Mouse (Mus musculus): ENCODE measurements around the gene Rasgrf2. TPM values are rescaled to one million over a fixed set of nuclear protein-coding genes. Genes with fewer than 3 reads are reported as not detected.

Rasgrf2 gene
- polyA plus RNA-seq, 1 experiment from 2014 or later, result not detected

DNA sequence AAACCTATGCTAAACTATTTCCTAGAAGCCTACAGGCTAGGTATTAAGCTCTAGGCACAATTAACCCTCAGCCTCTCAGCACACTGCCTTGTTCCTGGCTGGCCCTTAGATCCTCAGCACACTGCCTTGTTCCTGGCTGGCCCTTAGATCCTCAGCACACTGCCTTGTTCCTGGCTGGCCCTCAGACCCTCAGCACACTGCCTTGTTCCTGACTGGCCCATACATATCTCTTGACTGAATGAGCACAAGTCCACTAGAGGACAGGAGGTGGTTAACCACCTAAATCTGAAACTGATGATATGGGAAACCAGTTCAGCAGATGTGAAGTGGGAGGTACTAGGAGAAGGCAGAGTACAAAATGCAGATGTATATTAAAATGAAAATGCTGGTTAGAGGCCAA lies 219.8 kb downstream of the Rasgrf2 start:
- Histone ChIP-seq H3K4me2 (no peak overlapping the region), H3K36me3 (ENCODE audit: insufficient read depth) (no peaks in the 10 kb centered on the region), H3K4me1 (ENCODE audit: insufficient read depth) (no peaks in the 10 kb centered on the region), H3K27ac (ENCODE audit: low read depth) (no peak overlapping the region), H3K4me3 (ENCODE audit: low read depth, low read length) (no peak overlapping the region), H3K27me3 (ENCODE audit: insufficient read depth, low read length) (no peaks in the 10 kb centered on the region), H3K9ac (no peak overlapping the region), H3K9me3 (ENCODE audit: low read depth, low read length) (no peaks in the 10 kb centered on the region)
- peak; percentile 25; the same call in 1 of the 2 replicates for ATAC-seq (ENCODE audit: insufficient read depth)
- no peak for TF ChIP-seq CTCF (IDR thresholded peaks at IDR 0.05; ENCODE audit: low read depth)
- DNase-seq, result no peak

DNA sequence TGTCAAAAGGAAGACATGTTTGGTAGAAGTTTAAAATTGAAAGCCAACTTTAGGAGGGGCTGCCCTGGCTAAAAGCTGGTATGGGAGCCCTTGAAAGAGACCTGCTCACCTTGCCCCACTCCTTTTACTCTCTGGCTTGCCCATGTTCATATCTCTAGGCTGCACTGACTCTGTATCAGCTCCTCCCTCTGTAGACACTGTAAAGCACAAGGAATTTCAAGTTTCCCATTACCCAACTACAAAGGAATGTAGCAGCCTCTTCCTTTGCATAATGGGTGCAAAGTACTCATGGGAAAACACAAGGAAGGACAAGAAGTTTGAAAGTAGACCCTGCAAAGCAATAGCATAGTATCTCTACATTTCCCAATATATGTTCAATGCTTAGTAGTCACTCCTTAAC lies 220.2 kb downstream of the Rasgrf2 start:
- Histone ChIP-seq H3K4me3 (ENCODE audit: low read depth, low read length) (no peak overlapping the region), H3K4me2 (no peak overlapping the region), H3K27me3 (ENCODE audit: insufficient read depth, low read length) (no peaks in the 10 kb centered on the region), H3K36me3 (ENCODE audit: insufficient read depth) (no peaks in the 10 kb centered on the region), H3K4me1 (ENCODE audit: insufficient read depth) (no peaks in the 10 kb centered on the region), H3K9me3 (ENCODE audit: low read depth, low read length) (no peaks in the 10 kb centered on the region), H3K9ac (no peak overlapping the region), H3K27ac (ENCODE audit: low read depth) (no peak overlapping the region)
- peak; percentile 70; the same call in 1 of the 2 replicates for ATAC-seq (ENCODE audit: insufficient read depth)
- peak; percentile 47 for DNase-seq
- TF ChIP-seq CTCF (IDR thresholded peaks at IDR 0.05; ENCODE audit: low read depth), result no peak

DNA sequence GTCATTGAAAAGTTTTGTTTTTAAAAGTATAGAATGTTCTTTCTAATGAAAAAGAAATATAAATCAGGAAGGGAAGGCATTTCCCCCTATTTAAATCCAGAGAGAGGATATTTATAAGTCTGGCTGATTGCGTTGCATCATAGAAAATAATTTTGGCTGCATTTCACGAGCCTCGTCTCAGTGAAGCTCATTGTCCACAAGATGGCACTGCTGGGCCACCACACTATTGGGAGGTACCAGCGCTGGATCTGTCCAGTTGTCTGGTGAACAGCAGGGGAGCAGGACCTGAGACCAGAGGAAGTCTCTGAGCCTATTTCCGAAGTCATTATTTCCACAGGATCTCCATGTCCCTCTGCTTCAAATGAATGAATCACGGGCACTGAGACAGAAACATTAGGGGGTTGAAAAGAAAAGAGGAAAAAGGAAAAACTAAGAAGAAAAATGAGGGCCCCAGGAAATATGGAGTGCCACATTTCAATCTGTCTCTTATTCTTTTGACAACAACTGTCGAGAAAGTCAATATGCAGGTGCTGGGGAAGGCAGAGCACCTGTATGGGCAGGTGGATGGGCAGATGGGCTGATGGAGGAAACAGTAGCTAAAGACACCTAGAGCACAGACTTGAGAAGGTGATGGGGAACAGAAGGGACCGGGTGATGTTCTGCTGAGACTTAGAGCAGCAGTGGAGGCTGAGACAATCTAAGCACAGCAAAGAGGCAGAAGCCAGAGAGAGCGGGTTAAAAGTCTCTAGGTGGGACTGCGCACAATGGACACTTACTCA lies 223.1 kb downstream of the Rasgrf2 start:
- Histone ChIP-seq H3K4me2 (no peak overlapping the region), H3K9me3 (ENCODE audit: low read depth, low read length) (no peaks in the 10 kb centered on the region), H3K4me1 (ENCODE audit: insufficient read depth) (no peaks in the 10 kb centered on the region), H3K4me3 (ENCODE audit: low read depth, low read length) (no peak overlapping the region), H3K36me3 (ENCODE audit: insufficient read depth) (no peaks in the 10 kb centered on the region), H3K9ac (no peak overlapping the region), H3K27me3 (ENCODE audit: insufficient read depth, low read length) (no peaks in the 10 kb centered on the region), H3K27ac (ENCODE audit: low read depth) (no peak overlapping the region)
- peak; percentile 88; the same call in 1 of the 2 replicates for ATAC-seq (ENCODE audit: insufficient read depth)
- peak; percentile 93 for TF ChIP-seq CTCF (IDR thresholded peaks at IDR 0.05; ENCODE audit: low read depth)
- WGBS, result 39% methylated on average over 10 of the region's 10 CpGs
- peak; percentile 96 for DNase-seq

DNA sequence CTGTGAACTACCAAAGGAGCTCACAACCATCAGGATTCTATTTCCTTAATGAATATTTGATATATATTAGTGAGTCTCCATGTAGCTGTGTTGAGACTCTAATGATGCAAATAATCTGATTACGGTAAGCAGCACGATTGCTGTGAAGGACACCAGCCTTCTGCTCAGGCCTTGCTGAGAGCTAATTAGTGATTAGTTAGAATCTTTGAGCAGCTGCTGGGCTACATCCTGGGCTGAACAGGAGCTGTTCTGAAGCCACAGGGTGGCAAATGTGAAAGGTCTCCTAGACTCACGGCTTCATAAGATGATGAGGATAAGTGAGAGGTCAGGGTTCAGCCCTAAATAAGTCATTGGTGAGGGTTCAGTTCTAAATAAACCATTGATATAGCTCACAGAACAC lies 225.1 kb downstream of the Rasgrf2 start:
- no peak for DNase-seq
- H3K9ac ChIP-seq, result no peak overlapping the region
- no peaks in the 10 kb centered on the region for H3K4me1 ChIP-seq (ENCODE audit: insufficient read depth)
- no peak for TF ChIP-seq CTCF (IDR thresholded peaks at IDR 0.05; ENCODE audit: low read depth)
- H3K9me3 ChIP-seq (ENCODE audit: low read depth, low read length), result no peaks in the 10 kb centered on the region
- 62% methylated on average over 3 of the region's 3 CpGs for WGBS
- H3K27me3 ChIP-seq (ENCODE audit: insufficient read depth, low read length), result no peaks in the 10 kb centered on the region
- no peak overlapping the region for H3K4me3 ChIP-seq (ENCODE audit: low read depth, low read length)
- ATAC-seq (ENCODE audit: insufficient read depth), result no peak
- H3K4me2 ChIP-seq, result no peak overlapping the region
- H3K27ac ChIP-seq (ENCODE audit: low read depth), result no peak overlapping the region
- no peaks in the 10 kb centered on the region for H3K36me3 ChIP-seq (ENCODE audit: insufficient read depth)

DNA sequence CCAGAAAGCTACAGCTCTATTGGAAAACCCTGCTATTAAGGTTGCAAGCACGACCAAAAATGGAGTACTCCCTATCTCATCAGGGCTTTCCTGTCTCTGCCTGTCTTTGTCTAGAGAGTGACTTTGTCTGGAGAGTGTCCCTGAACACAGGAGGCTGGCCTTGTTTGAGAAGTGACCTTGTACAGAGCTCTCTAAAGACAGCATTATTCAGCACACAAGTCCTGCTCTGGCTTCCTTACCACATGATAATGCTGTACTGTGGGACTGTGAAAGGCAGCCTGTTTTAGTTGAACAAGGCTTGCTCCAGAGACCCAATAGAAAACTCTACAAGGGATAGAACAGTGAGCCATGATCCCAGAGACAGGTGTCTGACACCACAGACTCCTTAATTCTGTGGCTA lies 235.0 kb downstream of the Rasgrf2 start:
- DNase-seq (no peak), ATAC-seq (ENCODE audit: insufficient read depth) (no peak)
- Histone ChIP-seq H3K4me1 (ENCODE audit: insufficient read depth) (no peaks in the 10 kb centered on the region), H3K9me3 (ENCODE audit: low read depth, low read length) (no peaks in the 10 kb centered on the region), H3K9ac (no peak overlapping the region), H3K4me2 (no peak overlapping the region), H3K27me3 (ENCODE audit: insufficient read depth, low read length) (no peaks in the 10 kb centered on the region), H3K4me3 (ENCODE audit: low read depth, low read length) (no peak overlapping the region), H3K36me3 (ENCODE audit: insufficient read depth) (no peaks in the 10 kb centered on the region), H3K27ac (ENCODE audit: low read depth) (no peak overlapping the region)
- 46% methylated on average over 1 of the region's 1 CpGs for WGBS
- TF ChIP-seq CTCF (IDR thresholded peaks at IDR 0.05; ENCODE audit: low read depth), result no peak

DNA sequence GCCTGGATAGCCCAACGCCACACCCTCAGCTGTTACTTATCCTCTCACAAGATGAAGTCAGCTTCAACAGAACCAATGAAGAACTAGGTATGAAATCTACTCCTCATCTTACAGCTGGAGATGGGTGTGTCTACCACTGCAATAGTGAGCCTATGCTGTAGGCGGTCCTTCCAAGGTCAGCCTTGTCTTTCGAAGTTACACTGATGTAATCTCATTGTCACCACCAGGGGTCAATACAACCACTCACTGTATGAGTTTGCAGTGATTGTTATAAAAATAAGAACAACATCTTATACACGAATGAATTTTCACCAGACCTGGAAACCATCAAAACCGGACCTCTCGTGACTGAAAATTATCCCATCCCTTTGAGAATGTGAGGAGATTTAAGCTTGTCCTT lies 238.3 kb downstream of the Rasgrf2 start:
- peak; percentile 70 for DNase-seq
- WGBS, result 65% methylated on average over 6 of the region's 6 CpGs
- peak; percentile 49; the same call in 1 of the 2 replicates for ATAC-seq (ENCODE audit: insufficient read depth)

DNA sequence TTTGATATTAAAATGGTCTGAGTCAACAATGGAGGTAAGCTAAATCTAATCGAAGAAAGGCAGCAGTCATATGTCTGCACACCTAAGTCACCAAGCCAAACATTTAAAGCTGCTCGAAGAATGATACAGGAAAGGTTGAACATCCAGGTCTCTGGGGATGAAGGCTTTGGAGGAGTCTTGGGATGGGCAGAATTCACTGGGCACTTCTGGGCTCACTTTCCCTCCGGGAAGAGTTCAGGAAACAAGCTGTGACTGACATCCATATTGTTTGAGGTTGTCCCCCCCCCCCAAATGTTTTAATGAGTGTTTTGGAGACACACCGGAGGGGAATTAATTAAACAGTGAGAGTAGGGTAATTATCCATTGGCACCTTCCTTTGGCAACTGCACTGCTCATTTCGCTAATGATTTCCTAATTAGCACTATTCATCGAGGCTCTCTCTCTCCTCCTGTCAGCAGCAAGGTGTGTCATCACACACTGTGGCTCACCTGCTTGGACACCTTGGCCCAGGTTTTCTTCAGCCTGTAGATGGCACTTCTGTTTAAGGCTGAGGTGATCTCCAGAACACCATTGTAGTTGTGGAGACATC lies 241.3 kb downstream of the Rasgrf2 start:
- no peak overlapping the region for H3K27ac ChIP-seq (ENCODE audit: low read depth)
- H3K4me1 ChIP-seq (ENCODE audit: insufficient read depth), result no peaks in the 10 kb centered on the region
- H3K27me3 ChIP-seq (ENCODE audit: insufficient read depth, low read length), result no peaks in the 10 kb centered on the region
- no peak overlapping the region for H3K4me3 ChIP-seq (ENCODE audit: low read depth, low read length)
- no peak for TF ChIP-seq CTCF (IDR thresholded peaks at IDR 0.05; ENCODE audit: low read depth)
- no peak overlapping the region for H3K4me2 ChIP-seq
- ATAC-seq (ENCODE audit: insufficient read depth), result no peak
- H3K9ac ChIP-seq, result no peak overlapping the region
- no peak for DNase-seq
- 92% methylated on average over 6 of the region's 6 CpGs for WGBS
- H3K36me3 ChIP-seq (ENCODE audit: insufficient read depth), result no peaks in the 10 kb centered on the region
- H3K9me3 ChIP-seq (ENCODE audit: low read depth, low read length), result no peaks in the 10 kb centered on the region

More for the DNA sequence above, 238.3 kb downstream of the Rasgrf2 start:
- Histone ChIP-seq H3K36me3 (ENCODE audit: insufficient read depth) (no peaks in the 10 kb centered on the region), H3K4me2 (no peak overlapping the region), H3K4me1 (ENCODE audit: insufficient read depth) (no peaks in the 10 kb centered on the region), H3K4me3 (ENCODE audit: low read depth, low read length) (no peak overlapping the region), H3K27me3 (ENCODE audit: insufficient read depth, low read length) (no peaks in the 10 kb centered on the region), H3K27ac (ENCODE audit: low read depth) (no peak overlapping the region), H3K9me3 (ENCODE audit: low read depth, low read length) (no peaks in the 10 kb centered on the region), H3K9ac (no peak overlapping the region)
- TF ChIP-seq CTCF (IDR thresholded peaks at IDR 0.05; ENCODE audit: low read depth), result peak; percentile 68
